Mouse (Mus musculus): Measurements from ENCODE around the gene Nemp1. TPM values are rescaled to one million over a fixed set of nuclear protein-coding genes. Genes with fewer than 3 reads are reported as not detected.

Gene Nemp1
- polyA plus RNA-seq, 1 experiment from 2014 or later, result 13.2 TPM

DNA sequence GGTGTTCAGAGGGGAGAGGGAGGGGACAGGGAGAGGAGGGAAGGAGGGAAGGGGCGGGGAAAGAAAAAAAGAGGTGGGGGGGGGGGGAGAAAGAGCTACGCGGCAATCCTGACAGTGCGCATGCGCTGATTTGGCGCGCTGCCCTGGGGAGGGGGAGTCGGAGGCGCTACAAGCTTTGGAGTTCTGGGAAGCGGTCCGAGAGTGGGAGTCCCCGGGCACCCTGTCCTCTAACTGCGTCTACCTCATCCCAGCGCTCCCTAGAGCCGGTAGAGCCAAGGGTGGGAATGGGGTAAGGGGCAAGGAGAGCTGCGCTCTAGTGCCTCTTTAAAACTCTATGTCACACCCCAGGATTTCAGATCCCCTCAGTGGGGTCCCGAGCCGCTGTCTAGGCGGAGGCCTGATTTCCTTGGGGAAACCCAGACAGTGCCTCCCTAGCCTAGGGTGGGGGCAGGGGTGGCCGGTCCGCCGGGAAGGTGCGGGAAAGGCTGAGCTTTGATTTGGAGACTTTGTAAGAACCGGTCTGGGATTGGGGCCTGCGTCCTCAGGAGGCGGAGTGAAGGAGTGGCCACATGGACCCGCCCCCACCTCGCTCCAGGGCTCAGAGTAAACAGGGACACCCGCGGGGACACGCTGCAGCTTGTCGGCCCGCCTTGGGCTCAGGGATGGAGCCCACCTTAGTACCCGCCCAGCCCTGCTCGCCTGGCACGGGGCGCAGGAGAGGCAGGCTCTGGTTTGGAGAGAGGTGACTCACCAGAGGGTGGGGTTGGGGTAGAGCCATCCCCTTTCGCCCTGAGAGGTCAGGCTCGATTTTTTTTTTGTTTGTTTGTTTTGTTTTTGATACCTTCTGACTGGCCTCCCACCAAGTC is 45.3 kb upstream of the Nemp1 start:
- peak overlapping the region; percentile 97 for H3K27ac ChIP-seq (ENCODE audit: low read depth)
- TF ChIP-seq CTCF (IDR thresholded peaks at IDR 0.05; ENCODE audit: low read depth), result no peak
- peak overlapping the region; percentile 72 for H3K9ac ChIP-seq
- H3K9me3 ChIP-seq (ENCODE audit: low read depth, low read length), result no peaks in the 10 kb centered on the region; the same call in 1 of the 2 replicates
- H3K4me1 ChIP-seq (ENCODE audit: insufficient read depth), result peaks cover 18% of the 10 kb centered on the region
- peak overlapping the region; percentile 96 for H3K4me2 ChIP-seq
- under 1% methylated on average over 39 of the region's 39 CpGs for WGBS
- peak; percentile 94 for DNase-seq
- H3K27me3 ChIP-seq (ENCODE audit: insufficient read depth, low read length), result no peaks in the 10 kb centered on the region
- peak; percentile 90 for ATAC-seq (ENCODE audit: insufficient read depth)
- peak overlapping the region; percentile 72 for H3K4me3 ChIP-seq (ENCODE audit: low read depth, low read length)
- no peaks in the 10 kb centered on the region for H3K36me3 ChIP-seq (ENCODE audit: insufficient read depth)

GRCm38 (mm10) chr10:127622057-127622392 is 44.7 kb upstream of the Nemp1 start:
- no peaks in the 10 kb centered on the region for H3K27me3 ChIP-seq (ENCODE audit: insufficient read depth, low read length)
- WGBS, result under 1% methylated on average over 13 of the region's 13 CpGs
- H3K9ac ChIP-seq, result peak overlapping the region; percentile 72
- DNase-seq (peak; percentile 87), ATAC-seq (ENCODE audit: insufficient read depth) (peak; percentile 45)
- TF ChIP-seq CTCF (IDR thresholded peaks at IDR 0.05; ENCODE audit: low read depth), result peak; percentile 70
- peak overlapping the region; percentile 97 for H3K27ac ChIP-seq (ENCODE audit: low read depth)
- H3K9me3 ChIP-seq (ENCODE audit: low read depth, low read length), result peaks cover 4% of the 10 kb centered on the region
- H3K4me2 ChIP-seq, result peak overlapping the region; percentile 96
- no peaks in the 10 kb centered on the region for H3K36me3 ChIP-seq (ENCODE audit: insufficient read depth)
- H3K4me1 ChIP-seq (ENCODE audit: insufficient read depth), result peaks cover 12% of the 10 kb centered on the region
- peak overlapping the region; percentile 72 for H3K4me3 ChIP-seq (ENCODE audit: low read depth, low read length)

GRCm38 (mm10) chr10:127622661-127623060 is 44.0 kb upstream of the Nemp1 start:
- 59% methylated on average over 4 of the region's 4 CpGs for WGBS
- Histone ChIP-seq H3K9me3 (ENCODE audit: low read depth, low read length) (peaks cover 4% of the 10 kb centered on the region), H3K27me3 (ENCODE audit: insufficient read depth, low read length) (no peaks in the 10 kb centered on the region), H3K27ac (ENCODE audit: low read depth) (peak overlapping the region; percentile 97), H3K4me1 (ENCODE audit: insufficient read depth) (peaks cover 6% of the 10 kb centered on the region), H3K9ac (no peak overlapping the region), H3K36me3 (ENCODE audit: insufficient read depth) (no peaks in the 10 kb centered on the region), H3K4me3 (ENCODE audit: low read depth, low read length) (no peak overlapping the region), H3K4me2 (peak overlapping the region; percentile 96)
- DNase-seq (no peak), ATAC-seq (ENCODE audit: insufficient read depth) (no peak)
- no peak for TF ChIP-seq CTCF (IDR thresholded peaks at IDR 0.05; ENCODE audit: low read depth)

GRCm38 (mm10) chr10:127623439-127624216 is 43.1 kb upstream of the Nemp1 start:
- peaks cover 2% of the 10 kb centered on the region; the same call in 1 of the 2 replicates for H3K4me1 ChIP-seq (ENCODE audit: insufficient read depth)
- H3K27me3 ChIP-seq (ENCODE audit: insufficient read depth, low read length), result no peaks in the 10 kb centered on the region
- H3K9ac ChIP-seq, result no peak overlapping the region
- H3K27ac ChIP-seq (ENCODE audit: low read depth), result no peak overlapping the region
- TF ChIP-seq CTCF (IDR thresholded peaks at IDR 0.05; ENCODE audit: low read depth), result 0 out of 2 replicates have a peak, but pooled peaks have one; percentile 1
- no peaks in the 10 kb centered on the region for H3K36me3 ChIP-seq (ENCODE audit: insufficient read depth)
- ATAC-seq (ENCODE audit: insufficient read depth) (no peak), DNase-seq (no peak)
- H3K4me2 ChIP-seq, result no peak overlapping the region
- no peak overlapping the region for H3K4me3 ChIP-seq (ENCODE audit: low read depth, low read length)
- 92% methylated on average over 6 of the region's 6 CpGs for WGBS
- peaks cover 4% of the 10 kb centered on the region for H3K9me3 ChIP-seq (ENCODE audit: low read depth, low read length)

GRCm38 (mm10) chr10:127626433-127626832 is 40.3 kb upstream of the Nemp1 start:
- no peaks in the 10 kb centered on the region for H3K4me1 ChIP-seq (ENCODE audit: insufficient read depth)
- WGBS, result 89% methylated on average over 3 of the region's 3 CpGs
- H3K27me3 ChIP-seq (ENCODE audit: insufficient read depth, low read length), result no peaks in the 10 kb centered on the region
- ATAC-seq (ENCODE audit: insufficient read depth), result no peak
- peak; percentile 45; the same call in 1 of the 2 replicates for TF ChIP-seq CTCF (IDR thresholded peaks at IDR 0.05; ENCODE audit: low read depth)
- no peak overlapping the region for H3K4me3 ChIP-seq (ENCODE audit: low read depth, low read length)
- H3K27ac ChIP-seq (ENCODE audit: low read depth), result no peak overlapping the region
- peaks cover 4% of the 10 kb centered on the region for H3K9me3 ChIP-seq (ENCODE audit: low read depth, low read length)
- no peak overlapping the region for H3K9ac ChIP-seq
- H3K36me3 ChIP-seq (ENCODE audit: insufficient read depth), result no peaks in the 10 kb centered on the region
- peak; percentile 51 for DNase-seq
- no peak overlapping the region for H3K4me2 ChIP-seq

GRCm38 (mm10) chr10:127631261-127632214 is 35.2 kb upstream of the Nemp1 start:
- no peak for TF ChIP-seq CTCF (IDR thresholded peaks at IDR 0.05; ENCODE audit: low read depth)
- ATAC-seq (ENCODE audit: insufficient read depth), result no peak
- no peak overlapping the region for H3K9ac ChIP-seq
- no peak overlapping the region for H3K4me3 ChIP-seq (ENCODE audit: low read depth, low read length)
- 70% methylated on average over 10 of the region's 10 CpGs for WGBS
- no peak for DNase-seq
- no peaks in the 10 kb centered on the region for H3K36me3 ChIP-seq (ENCODE audit: insufficient read depth)
- H3K4me2 ChIP-seq, result no peak overlapping the region
- peaks cover 4% of the 10 kb centered on the region for H3K9me3 ChIP-seq (ENCODE audit: low read depth, low read length)
- no peak overlapping the region for H3K27ac ChIP-seq (ENCODE audit: low read depth)
- no peaks in the 10 kb centered on the region for H3K27me3 ChIP-seq (ENCODE audit: insufficient read depth, low read length)
- H3K4me1 ChIP-seq (ENCODE audit: insufficient read depth), result no peaks in the 10 kb centered on the region

All from lung, embryonic 14.5 days (tissue).